Mouse (Mus musculus): Measurements from ENCODE around the gene Kcne3. TPM values are rescaled to one million over a fixed set of nuclear protein-coding genes. Genes with fewer than 3 reads are reported as not detected.

Gene Kcne3
- polyA plus RNA-seq, 3 experiments from 2014 or later, result not detected

DNA sequence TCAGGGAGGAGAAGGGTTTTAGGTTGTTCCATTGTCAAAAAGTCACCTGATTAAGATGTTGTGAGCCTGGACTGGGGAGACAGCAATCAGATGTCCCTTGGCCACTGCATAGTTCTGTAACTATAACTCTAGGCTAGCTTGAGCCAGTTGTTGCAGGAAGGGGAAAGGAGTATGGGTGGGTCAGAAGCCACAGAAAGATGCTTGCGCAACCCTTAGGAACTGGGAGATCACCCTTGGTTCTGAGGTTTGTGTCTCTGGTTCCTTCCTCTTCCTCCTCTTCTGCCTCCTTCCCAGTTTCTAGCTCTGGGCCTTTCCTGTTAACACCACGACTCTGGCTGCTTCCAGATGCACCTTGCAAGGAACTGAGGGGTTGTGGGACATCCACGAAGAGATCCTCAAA is 6.1 kb downstream of the Kcne3 start:
- no peak for ATAC-seq

DNA sequence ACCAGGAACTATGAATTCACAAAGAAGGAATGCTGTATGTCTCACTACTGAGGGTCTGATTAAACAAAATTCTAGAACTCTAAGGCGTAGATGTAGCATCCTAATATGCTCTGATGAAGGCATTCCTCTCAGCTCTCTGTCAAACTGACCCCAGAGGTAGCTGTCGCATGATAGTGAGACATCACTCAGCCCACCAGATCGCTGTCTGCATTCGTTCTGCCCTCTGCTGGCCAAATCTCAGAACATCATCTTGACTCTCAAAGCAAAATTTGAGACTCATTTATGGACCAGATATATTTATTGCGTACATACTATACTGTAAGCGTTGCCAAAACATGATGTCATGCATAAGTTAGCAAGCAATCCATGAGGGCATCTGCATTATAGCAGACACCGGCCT is 11.3 kb downstream of the Kcne3 start:
- ATAC-seq, result no peak

DNA sequence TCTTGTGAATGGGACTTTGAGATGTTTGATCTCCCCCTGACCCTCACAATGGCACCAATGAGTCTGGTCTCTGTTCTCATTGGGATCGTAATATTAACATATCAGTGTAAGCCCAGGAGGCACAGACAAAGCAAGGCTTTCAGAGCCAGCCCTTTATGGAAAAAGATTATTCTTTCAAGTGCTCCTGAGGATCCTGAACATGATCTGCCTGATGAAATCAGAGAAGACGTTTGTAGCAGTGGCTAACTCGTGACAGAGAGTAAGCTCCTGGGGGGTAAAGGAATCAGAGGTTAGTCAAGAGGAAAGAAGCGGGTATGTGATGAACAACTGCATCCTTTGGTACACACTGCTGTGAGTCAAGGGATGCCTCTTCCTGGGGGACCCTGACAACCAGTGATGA is 13.9 kb downstream of the Kcne3 start:
- no peak for ATAC-seq

DNA sequence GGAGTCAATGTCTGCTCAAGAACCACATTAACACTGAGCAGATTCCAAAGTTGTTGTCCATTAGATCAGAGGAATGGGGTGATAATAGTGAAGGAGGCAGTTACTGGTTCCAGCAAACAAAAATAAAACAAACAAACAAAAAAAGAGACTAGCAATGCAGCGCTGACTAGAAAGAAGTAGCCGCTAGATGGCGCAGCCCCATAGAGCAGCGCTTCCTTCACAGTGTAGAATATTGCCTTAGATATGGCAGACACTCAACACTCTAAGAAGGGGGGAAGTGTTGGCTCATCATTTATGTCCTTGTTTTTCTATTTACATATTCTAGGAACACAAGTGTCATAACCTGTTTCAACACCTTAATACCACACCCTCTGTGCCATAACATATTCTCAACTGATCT is 14.5 kb downstream of the Kcne3 start:
- peak; percentile 54 for ATAC-seq

DNA sequence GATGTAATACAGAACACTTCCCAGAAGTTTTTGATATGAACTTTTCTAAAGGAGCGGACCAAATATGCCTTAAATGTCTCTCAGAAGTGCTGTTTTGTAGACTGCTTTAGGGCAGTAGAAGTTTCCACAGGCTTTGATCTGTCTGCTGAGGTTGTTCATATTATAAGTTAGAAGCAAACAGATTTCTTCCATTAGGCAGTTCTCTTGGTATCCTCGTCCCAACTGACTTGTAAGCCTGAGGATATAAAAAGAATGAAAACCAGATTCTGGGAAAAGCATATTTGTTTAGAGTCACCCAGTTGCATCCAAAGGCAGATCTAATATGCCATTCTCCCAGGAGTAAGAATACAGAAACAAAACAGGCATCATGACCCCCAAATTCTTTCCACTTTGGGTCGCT is 24.9 kb downstream of the Kcne3 start:
- ATAC-seq, result no peak

DNA sequence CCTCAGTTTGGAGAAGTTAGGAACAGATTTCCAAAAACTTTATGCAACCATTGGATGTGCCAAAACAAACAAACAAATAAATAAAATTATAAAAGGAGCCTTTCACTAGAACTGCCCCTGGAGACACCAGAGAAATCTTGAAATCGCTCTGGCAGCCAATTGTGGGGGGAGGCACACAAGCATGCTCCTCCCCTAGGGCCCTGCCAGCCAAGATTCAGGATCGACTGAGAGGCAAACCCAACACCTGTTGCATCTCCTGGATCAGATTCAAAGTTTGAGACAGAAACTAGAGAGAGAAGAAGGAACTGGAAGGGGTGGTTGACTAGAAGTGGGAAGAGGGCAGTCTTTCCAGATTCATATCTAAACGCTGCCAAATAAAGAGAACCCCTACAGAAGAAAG is 27.3 kb downstream of the Kcne3 start:
- ATAC-seq, result no peak

DNA sequence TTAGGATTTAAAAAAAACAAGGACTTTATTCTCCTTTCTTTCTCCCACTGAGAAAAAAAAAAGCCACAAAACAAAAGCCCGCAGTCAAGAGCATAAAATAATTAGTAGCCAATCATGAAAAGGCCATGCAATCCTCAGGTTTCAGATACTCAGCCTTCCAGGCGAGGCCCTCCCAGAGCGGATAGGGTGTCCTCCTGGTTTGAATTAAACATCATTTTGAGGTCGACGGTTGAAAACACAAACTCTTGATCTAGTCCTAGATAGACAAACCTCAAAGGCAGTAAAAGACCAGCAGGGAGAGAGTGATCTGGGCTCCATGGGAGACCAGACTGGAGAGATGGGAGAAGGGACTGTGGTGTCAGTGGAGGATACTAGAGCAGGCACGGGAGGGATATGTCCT is 28.6 kb downstream of the Kcne3 start:
- ATAC-seq, result no peak

DNA sequence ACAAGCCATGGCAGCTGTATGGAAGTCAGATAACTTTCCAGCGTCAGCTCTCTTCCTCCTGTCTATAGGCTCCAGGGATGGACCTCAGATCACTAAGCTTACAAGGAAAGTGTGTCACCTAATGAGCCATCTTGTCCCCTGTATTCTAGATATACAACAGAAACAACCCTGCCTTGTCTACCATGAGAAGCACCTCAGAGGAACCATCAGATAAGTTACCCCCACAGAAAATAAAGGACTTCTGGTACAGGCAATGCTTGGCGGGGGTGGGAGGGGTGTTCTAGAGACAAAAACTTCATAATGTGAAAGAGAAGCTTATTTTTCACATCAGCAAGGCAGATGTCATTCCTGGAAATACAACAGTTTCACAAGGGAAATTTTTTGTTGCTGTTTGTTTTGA is 29.8 kb downstream of the Kcne3 start:
- no peak for ATAC-seq

DNA sequence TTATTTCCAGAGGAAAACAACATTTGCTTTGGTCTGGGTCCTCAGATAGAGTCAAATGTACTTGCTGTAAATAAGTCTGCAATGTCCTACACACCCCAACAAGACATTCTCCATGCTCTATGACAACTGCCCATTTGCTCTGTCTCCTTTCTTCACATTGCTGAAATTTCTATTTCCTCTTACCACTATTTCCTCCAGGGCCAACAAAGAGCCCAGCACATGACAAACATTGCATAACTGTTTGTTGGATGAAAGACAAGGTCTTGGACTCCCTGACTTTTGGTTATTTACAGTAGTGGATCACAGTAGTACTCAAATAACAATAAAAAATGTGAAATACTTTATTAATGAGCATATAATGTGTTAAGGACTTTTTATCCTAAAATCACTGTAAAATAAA is 31.6 kb downstream of the Kcne3 start:
- no peak for ATAC-seq

DNA sequence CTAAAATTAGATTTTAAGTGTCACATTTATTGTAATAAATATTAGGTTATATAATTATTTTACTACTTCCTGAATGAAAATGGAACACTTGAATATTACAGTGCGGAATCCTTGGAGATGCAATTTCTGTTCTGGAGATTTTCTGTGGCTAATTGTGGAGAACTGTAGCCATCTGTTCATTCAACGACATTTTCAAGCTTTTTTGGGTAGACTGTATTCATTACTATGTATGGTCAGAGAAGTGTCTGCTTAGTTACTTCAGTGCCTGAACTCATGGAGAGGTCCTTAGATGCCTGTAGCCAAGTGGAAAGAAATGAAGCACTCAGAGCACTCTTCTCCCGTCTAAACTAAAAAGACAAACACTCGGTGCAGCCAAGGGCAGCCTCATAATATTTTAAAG is 38.0 kb downstream of the Kcne3 start:
- ATAC-seq, result no peak

DNA sequence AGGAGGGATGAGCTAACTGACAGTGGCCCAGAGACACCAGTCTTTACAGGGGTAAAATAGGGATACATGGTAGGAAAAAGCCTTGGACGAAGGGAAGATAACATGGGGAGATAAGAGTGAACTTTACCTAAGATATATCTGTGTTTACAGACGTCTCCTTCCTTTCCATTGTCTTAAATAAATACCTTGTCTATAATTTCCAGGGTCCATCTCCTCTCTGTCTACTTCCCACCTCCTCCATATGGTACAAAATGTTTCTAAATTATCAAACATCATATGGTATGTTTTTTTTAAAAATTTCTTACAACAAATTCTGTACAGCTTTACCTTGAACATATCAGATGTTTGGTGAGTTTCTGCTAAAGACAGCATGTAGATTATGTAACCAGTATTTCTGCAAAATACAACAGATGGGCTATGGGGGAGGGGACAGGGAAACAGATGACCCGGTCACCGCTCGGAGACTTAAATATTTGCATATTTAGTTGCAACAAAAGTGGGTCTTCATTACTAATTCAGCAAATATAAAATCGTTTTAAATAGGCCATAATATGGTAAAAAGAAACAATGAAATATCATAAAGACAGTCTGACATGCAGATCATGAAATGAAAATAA is 38.9 kb downstream of the Kcne3 start:
- no peak for ATAC-seq

DNA sequence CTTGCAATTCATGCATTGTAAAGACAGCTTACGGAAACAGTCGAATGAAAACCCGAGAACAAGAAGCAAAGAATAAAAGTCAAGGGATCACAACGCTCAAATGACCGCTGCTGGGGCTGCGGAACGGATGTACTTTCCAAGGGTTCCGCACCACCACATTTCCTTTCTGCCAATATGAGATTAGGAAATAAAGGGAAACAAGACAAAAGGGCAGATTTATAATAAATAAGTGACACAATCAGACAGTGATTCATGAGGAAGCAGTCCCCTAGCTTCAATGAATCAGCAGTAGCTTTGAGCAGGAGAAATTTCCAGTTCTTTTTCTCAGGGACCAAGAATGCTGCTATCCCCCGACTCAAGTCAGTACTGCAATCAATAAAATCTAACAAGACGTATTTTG is 39.7 kb downstream of the Kcne3 start:
- no peak for ATAC-seq

DNA sequence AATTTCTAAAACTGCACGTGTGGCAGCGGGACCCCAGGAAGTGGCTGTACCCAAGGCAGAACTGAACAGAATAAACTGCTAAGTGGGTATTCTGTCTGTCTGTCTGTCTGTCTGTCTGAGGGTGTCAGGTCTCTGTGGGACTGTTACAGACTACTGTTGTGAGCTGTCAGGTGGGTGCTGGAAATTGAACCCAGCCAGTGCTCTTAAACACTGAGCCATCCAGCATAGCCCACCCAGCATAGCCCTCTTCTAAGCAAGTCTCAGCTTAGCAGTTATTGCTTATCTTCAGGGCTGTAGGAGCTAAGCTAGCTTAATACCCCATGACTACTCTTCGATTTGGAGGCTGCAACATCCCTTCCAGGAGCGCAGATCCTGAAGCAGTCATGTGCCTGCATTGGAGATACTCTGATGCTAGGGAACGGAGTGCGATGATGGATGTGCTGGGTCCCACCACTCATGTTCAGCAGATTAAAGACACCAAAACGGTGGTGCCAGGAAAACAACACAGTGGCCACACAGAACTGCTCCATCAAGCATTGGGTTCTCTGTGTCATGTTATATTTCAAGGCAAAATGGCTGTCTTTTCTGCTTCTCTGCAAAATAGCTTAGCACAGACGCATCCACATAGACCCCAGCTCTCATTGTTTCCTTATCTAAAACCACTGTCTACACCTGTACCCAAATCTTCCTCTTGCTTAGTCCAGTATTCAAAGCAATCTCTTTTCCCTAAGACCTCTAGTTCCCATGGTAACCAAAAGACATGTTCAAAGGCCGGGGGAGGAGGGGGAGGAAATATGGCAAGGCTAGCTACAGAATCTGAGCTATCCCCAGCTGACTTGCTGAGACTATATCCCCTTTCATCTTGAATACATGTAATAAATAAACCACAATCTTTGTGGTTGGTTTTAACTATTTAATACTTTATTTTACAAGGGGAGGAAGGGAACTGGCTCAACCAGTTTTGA is 40.6 kb downstream of the Kcne3 start:
- no peak for ATAC-seq

DNA sequence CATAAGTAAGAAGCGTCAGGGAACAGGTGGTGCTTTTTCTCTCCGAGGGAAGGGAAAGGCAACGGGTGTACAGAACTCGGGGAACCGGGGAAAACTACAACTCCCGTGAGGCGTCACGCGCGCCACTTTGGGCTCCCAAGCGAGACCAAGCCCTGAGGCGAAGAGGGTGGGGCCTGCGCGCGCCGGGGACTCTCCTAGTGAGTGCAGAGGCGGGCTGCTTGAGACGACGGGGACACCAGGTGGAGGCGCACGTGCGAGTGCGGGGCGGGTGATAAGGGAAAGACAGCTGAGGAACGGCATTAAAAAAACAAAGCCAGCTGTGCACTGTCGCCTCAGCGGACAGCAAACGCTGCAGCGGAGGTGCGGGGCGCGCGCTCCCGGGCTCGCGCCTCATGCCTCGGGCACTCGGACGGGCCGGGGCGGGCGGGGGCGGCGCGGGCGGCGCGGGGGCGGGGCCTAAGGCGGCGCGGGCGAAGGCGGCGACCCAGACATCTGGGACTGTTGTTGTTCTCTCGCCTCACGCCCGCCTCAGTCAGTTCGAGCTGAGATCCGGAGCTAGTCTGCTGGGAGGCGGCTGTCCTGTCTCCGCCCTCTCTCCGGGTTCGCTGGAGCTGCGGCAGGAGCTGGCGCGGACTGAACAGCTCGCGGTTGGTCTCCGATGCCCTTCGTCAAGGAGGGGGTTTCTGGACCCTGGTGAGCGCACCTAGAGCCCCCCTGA is 51.0 kb downstream of the Kcne3 start, which contains the start of gene Pgm2l1:
Pgm2l1 (plus strand) TSS at position 237 of the 718 bp plus-strand sequence.
- ATAC-seq, result peak; percentile 97

DNA sequence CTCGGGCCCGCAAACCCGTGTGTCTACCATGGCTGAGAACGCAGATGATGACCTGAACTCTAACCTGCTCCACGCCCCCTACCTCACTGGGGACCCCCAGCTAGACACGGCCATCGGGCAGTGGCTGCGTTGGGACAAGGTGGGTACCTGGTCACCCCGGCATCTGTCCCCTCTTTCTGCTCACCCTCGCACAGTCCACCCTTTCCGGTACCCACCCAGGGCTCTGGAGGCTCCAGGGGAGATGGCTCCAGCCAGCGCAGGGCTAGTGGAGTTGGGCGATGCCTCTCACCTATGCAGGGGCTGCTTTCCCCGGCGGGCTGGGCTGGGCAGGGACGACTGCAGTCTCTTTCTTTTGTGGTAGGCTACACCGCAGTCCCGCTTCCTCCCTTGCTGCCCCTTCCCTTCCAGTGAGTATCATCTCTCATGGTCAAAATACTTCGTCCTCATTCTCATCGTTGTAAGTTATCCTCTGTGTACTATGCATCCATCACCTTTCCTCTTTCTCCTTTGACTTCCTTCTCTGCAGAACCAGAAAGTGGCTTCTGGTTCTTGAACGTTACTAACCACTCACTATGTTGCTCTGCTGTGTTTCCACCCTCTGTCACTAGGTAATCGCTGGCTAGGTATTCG is 51.7 kb downstream of the Kcne3 start:
- ATAC-seq, result peak; percentile 22

DNA sequence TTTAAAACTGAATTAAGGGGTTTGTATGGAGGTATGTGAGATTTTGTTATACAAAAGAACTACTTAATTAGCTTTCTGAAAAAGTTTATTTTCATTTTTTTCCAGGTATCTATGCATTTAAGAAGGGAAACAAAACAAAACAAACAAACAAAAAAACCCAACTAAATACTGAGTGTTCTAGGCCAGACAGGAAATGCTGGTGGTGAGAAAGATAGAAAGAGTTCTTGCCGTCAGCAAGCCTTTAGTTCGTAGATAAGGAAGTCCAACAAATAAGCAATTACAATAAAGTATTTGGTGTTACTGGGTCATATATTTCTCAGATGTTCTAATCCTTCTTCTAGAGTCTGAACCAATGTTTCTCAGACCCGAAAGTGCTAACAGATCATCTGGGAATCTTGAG is 52.7 kb downstream of the Kcne3 start:
- ATAC-seq, result no peak

DNA sequence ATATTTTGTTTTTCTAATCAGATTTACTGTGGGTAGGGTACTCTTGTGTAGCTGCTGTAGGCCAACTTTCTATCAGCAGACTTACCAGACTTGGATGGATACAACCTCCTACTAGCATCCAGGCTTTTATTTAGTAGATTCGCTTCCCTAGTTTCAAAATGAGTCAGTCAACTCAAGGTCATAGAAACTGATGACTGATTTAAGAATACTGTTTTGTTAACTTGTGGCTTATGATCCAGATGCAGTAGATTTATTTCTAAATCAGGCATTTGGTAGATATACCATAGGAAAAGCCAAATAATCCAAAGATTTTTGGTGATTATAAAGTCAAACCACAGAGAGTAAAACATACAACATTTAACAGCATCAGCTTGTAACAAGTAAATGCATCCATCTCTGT is 54.3 kb downstream of the Kcne3 start:
- no peak for ATAC-seq

DNA sequence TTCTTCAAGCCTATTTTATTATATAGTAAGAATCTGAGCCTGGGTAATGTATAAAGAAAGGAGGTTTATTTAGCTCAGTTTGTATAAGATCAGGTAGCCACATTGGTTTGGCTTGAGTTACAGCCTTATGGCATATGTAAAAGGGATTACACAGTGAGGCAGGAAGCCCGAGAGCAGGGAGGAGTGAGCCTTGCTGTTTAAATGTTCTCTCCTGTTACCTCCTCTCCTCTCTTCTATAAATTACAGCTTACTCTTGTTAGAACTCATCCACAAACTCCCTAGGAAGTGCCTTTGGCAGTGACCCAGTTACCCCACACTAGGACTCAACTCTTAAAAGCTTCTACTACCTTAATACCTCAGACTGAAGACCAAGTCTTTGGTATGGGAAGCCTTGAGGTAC is 55.4 kb downstream of the Kcne3 start:
- no peak for ATAC-seq

DNA sequence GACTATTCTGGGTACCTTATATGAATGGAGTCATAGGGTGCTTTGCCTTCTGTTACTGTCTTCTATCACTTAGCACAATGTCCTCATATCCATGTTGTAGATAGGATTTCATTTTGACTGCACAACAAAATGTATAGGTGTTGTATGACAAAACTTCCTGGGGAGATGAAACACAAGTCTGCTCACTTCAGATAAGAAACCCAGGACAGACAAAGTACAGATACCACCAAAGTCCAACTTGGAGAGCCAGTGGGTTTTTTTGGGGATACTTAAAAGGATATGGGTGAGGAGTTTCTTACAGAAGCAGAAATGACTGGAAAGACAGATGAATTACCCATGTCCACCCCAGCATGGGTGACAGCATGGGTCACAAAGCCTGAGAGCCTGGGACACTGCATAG is 57.4 kb downstream of the Kcne3 start:
- no peak for ATAC-seq

Data from inflammation-experienced regulatory T-cells, adult 6 months (primary cell).